In the genomic region with DNA sequence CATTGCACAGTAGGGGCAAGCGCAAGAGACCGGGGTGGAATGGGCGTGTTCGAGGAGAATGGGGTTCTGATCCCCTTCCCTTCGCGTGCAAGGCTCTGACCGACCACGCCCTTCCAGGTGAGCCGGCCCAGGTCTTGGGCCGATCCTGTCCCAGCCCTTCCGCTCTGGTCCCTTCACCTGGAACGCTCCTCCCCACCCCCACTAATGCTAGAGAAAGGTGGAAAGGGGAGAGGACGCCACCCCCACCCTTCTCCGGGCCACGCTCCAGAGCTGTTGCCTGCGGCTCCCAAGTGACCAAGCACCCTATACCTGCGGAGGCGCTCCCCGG, we compare ENCODE assay signal across 8 mouse cellular contexts. TPM values are rescaled to one million over a fixed set of nuclear protein-coding genes. Genes with fewer than 3 reads are reported as not detected.
DNase-seq lines count a peak whose midpoint lies in the region; ATAC-seq and TF ChIP-seq lines count a peak whose summit lies in the region.

No protein-coding gene starts in this region.

- no peak for TF ChIP-seq EP300 in heart, adult 2 months (IDR thresholded peaks at IDR 0.05; ENCODE audit: insufficient read depth, low read depth, low read length)

- no peak for TF ChIP-seq POLR2A in heart, adult 2 months (IDR thresholded peaks at IDR 0.05; ENCODE audit: insufficient read depth, low read depth, low read length)
- TF ChIP-seq POLR2A in bone marrow macrophage, adult 2 months (IDR thresholded peaks at IDR 0.05; ENCODE audit: borderline replicate concordance, low read depth, low read length), result no peak

- no peaks in the 10 kb centered on the region for H3K9me3 ChIP-seq in hindbrain, embryonic 16.5 days (ENCODE audit: control insufficient read depth, low read length)
- no peaks in the 10 kb centered on the region for H3K9me3 ChIP-seq in liver, embryonic 12.5 days (replicated peaks)

- WGBS in heart, adult 2 months, result 2% methylated on average over 19 of the region's 19 CpGs
- WGBS in hindbrain, embryonic 16.5 days, result 2% methylated on average over 17 of the region's 19 CpGs
- WGBS in liver, embryonic 12.5 days (ENCODE audit: insufficient replicate concordance), result 0% methylated on average over 16 of the region's 19 CpGs

- H3K27me3 ChIP-seq in heart, adult 2 months (ENCODE audit: control insufficient read depth, insufficient read depth, low read length), result no peaks in the 10 kb centered on the region
- no peaks in the 10 kb centered on the region for H3K27me3 ChIP-seq in hindbrain, embryonic 16.5 days (replicated peaks; ENCODE audit: control insufficient read depth, insufficient read depth, low read length)
- no peaks in the 10 kb centered on the region for H3K27me3 ChIP-seq in liver, embryonic 12.5 days (replicated peaks)

- no peak for DNase-seq in heart, adult 2 months
- DNase-seq in heart, postnatal 10 days, result no peak
- DNase-seq in adrenal gland, adult 8-10 months, result no peak
- no peak for DNase-seq in frontal cortex, postnatal 36 days (ENCODE audit: low spot score in 2 of 2)

- H3K27ac ChIP-seq in heart, adult 2 months, result peak overlapping the region; percentile 92
- 0 out of 2 replicates have a peak overlapping the region, but pooled peaks have one; percentile 7 for H3K27ac ChIP-seq in bone marrow macrophage, adult 2 months (ENCODE audit: insufficient read depth, low read depth, low read length)
- H3K27ac ChIP-seq in hindbrain, embryonic 16.5 days (ENCODE audit: low read depth, low read length), result peak overlapping the region; percentile 65
- peak overlapping the region; percentile 76 for H3K27ac ChIP-seq in liver, embryonic 12.5 days

- peaks cover 3% of the 10 kb centered on the region for H3K79me2 ChIP-seq in heart, adult 2 months (replicated peaks; ENCODE audit: control insufficient read depth, insufficient read depth, low read length)

- intact Hi-C loops in heart, adult 2 months (cut with DNase I), result no loop called here
- intact Hi-C loops in heart, postnatal 10 days (cut with DNase I), result no loop called here

- peak; percentile 61 for ATAC-seq in hindbrain, embryonic 16.5 days
- peak; percentile 76 for ATAC-seq in liver, embryonic 12.5 days
- ATAC-seq in monocyte, adult 5-6 weeks (replicated peaks; ENCODE audit: insufficient number of reproducible peaks, low FRiP score, low TSS enrichment, poor library complexity, severe bottlenecking), result 0 out of 2 replicates have a peak, but pooled peaks have one; percentile 0

- peak overlapping the region; percentile 72 for H3K9ac ChIP-seq in heart, adult 2 months (ENCODE audit: low read depth, low read length)
- H3K9ac ChIP-seq in hindbrain, embryonic 16.5 days (ENCODE audit: low read depth, low read length), result peak overlapping the region; percentile 81
- peak overlapping the region; percentile 86 for H3K9ac ChIP-seq in liver, embryonic 12.5 days

- no peaks in the 10 kb centered on the region for H3K36me3 ChIP-seq in heart, adult 2 months (ENCODE audit: control insufficient read depth, insufficient read depth, low read length)
- peaks cover 20% of the 10 kb centered on the region for H3K36me3 ChIP-seq in hindbrain, embryonic 16.5 days (ENCODE audit: control insufficient read depth, insufficient read depth, low read length)
- H3K36me3 ChIP-seq in liver, embryonic 12.5 days, result peaks cover 40% of the 10 kb centered on the region

- H3K4me3 ChIP-seq in heart, adult 2 months, result peak overlapping the region; percentile 97
- peak overlapping the region; percentile 71 for H3K4me3 ChIP-seq in bone marrow macrophage, adult 2 months (ENCODE audit: insufficient read depth, low read length)
- H3K4me3 ChIP-seq in hindbrain, embryonic 16.5 days (ENCODE audit: low read length), result peak overlapping the region; percentile 73
- H3K4me3 ChIP-seq in liver, embryonic 12.5 days, result peak overlapping the region; percentile 86

- H3K4me2 ChIP-seq in hindbrain, embryonic 16.5 days (ENCODE audit: low read length), result peak overlapping the region; percentile 75
- peak overlapping the region; percentile 95 for H3K4me2 ChIP-seq in liver, embryonic 12.5 days

- H3K4me1 ChIP-seq in heart, adult 2 months (ENCODE audit: control insufficient read depth, insufficient read depth, low read length), result peaks cover 4% of the 10 kb centered on the region; the same call in 1 of the 2 replicates
- peaks cover 31% of the 10 kb centered on the region for H3K4me1 ChIP-seq in bone marrow macrophage, adult 2 months (ENCODE audit: control insufficient read depth, insufficient read depth, low read length)
- peaks cover 12% of the 10 kb centered on the region for H3K4me1 ChIP-seq in hindbrain, embryonic 16.5 days (ENCODE audit: control insufficient read depth, insufficient read depth, low read depth, low read length)
- H3K4me1 ChIP-seq in liver, embryonic 12.5 days, result peaks cover 61% of the 10 kb centered on the region

- no peak for TF ChIP-seq CTCF in heart, adult 2 months (IDR thresholded peaks at IDR 0.05)
- no peak for TF ChIP-seq CTCF in bone marrow macrophage, adult 2 months (IDR thresholded peaks at IDR 0.05; ENCODE audit: low read depth, low read length)

RNA-seq across cellular contexts. Expression of a gene that starts 0.4 kb away (rescaled TPM):
- total RNA-seq in heart, adult 2 months (2021), result 10 to 100 TPM; 16.4 to 17.4 TPM
- 41.9 and 45.7 TPM in 2 replicates for polyA plus RNA-seq in heart, adult 2 months (2012; rRNA removed)
- 10 to 100 TPM; 28.0 to 28.6 TPM for total RNA-seq in heart, postnatal 10 days (2021)
- polyA plus RNA-seq in bone marrow macrophage, adult 2 months (2012; ENCODE audit: insufficient read depth, insufficient read length, missing spikeins), result 40.4 and 46.1 TPM in 2 replicates
- 101 and 106 TPM in 2 replicates for polyA plus RNA-seq in hindbrain, embryonic 16.5 days (2015; fragmentation: Nextera tagmentation; extraction: Ambion mirVana)
- 29.9 and 35.8 TPM in 2 replicates for polyA plus RNA-seq in liver, embryonic 12.5 days (2016; fragmentation: Nextera tagmentation; extraction: Ambion mirVana)
- total RNA-seq in monocyte, adult 5-6 weeks (2017), result 32.4 to 35.5 TPM (median 34.3 TPM) in 3 replicates
- total RNA-seq in adrenal gland, adult 8-10 months (2022), result 10 to 100 TPM; 28.5 to 44.8 (median 43.0) TPM

RNA-seq across cellular contexts. Expression of a gene that starts 10.4 kb away (rescaled TPM):
- 10 to 100 TPM in 1 of 2 experiments, 1 to 10 TPM in 1; 9.7 to 12.0 TPM for total RNA-seq in heart, adult 2 months (2021)
- polyA plus RNA-seq in heart, adult 2 months (2012; rRNA removed), result 31.4 and 33.1 TPM in 2 replicates
- total RNA-seq in heart, postnatal 10 days (2021), result 10 to 100 TPM; 20.7 to 21.4 TPM
- 28.1 and 38.1 TPM in 2 replicates for polyA plus RNA-seq in bone marrow macrophage, adult 2 months (2012; ENCODE audit: insufficient read depth, insufficient read length, missing spikeins)
- 42.7 and 47.9 TPM in 2 replicates for polyA plus RNA-seq in hindbrain, embryonic 16.5 days (2015; fragmentation: Nextera tagmentation; extraction: Ambion mirVana)
- 199 and 207 TPM in 2 replicates for polyA plus RNA-seq in liver, embryonic 12.5 days (2016; fragmentation: Nextera tagmentation; extraction: Ambion mirVana)
- 9.2 to 14.2 TPM (median 11.1 TPM) in 3 replicates for total RNA-seq in monocyte, adult 5-6 weeks (2017)
- 10 to 100 TPM; 39.7 to 86.2 (median 65.6) TPM for total RNA-seq in adrenal gland, adult 8-10 months (2022)

RNA-seq across cellular contexts. Expression of a gene that starts 17.3 kb away (rescaled TPM):
- 10 to 100 TPM; 19.9 to 20.1 TPM for total RNA-seq in heart, adult 2 months (2021)
- 31.7 and 37.9 TPM in 2 replicates for polyA plus RNA-seq in heart, adult 2 months (2012; rRNA removed)
- 10 to 100 TPM; 20.7 to 26.8 TPM for total RNA-seq in heart, postnatal 10 days (2021)
- 45.1 and 53.8 TPM in 2 replicates for polyA plus RNA-seq in bone marrow macrophage, adult 2 months (2012; ENCODE audit: insufficient read depth, insufficient read length, missing spikeins)
- polyA plus RNA-seq in hindbrain, embryonic 16.5 days (2015; fragmentation: Nextera tagmentation; extraction: Ambion mirVana), result 92.3 and 101 TPM in 2 replicates
- polyA plus RNA-seq in liver, embryonic 12.5 days (2016; fragmentation: Nextera tagmentation; extraction: Ambion mirVana), result 36.2 and 38.6 TPM in 2 replicates
- 8.1 to 12.6 TPM (median 11.2 TPM) in 3 replicates for total RNA-seq in monocyte, adult 5-6 weeks (2017)
- total RNA-seq in adrenal gland, adult 8-10 months (2022), result 10 to 100 TPM; 39.3 to 64.7 (median 52.0) TPM

RNA-seq across cellular contexts. Expression of a gene that starts 19.3 kb away (rescaled TPM):
- 1,000 to 10,000 TPM; 1,369 to 1,610 TPM for total RNA-seq in heart, adult 2 months (2021)
- polyA plus RNA-seq in heart, adult 2 months (2012; rRNA removed), result 997 and 1,250 TPM in 2 replicates
- 1,000 to 10,000 TPM; 1,054 to 1,076 TPM for total RNA-seq in heart, postnatal 10 days (2021)
- polyA plus RNA-seq in bone marrow macrophage, adult 2 months (2012; ENCODE audit: insufficient read depth, insufficient read length, missing spikeins), result 122 and 131 TPM in 2 replicates
- 262 and 280 TPM in 2 replicates for polyA plus RNA-seq in hindbrain, embryonic 16.5 days (2015; fragmentation: Nextera tagmentation; extraction: Ambion mirVana)
- polyA plus RNA-seq in liver, embryonic 12.5 days (2016; fragmentation: Nextera tagmentation; extraction: Ambion mirVana), result 160 and 167 TPM in 2 replicates
- total RNA-seq in monocyte, adult 5-6 weeks (2017), result 172 to 231 TPM (median 231 TPM) in 3 replicates
- total RNA-seq in adrenal gland, adult 8-10 months (2022), result 100 to 1,000 TPM; 609 to 713 (median 672) TPM

RNA-seq across cellular contexts. Expression of a gene that starts 20.3 kb away (rescaled TPM):
- total RNA-seq in heart, adult 2 months (2021), result 1 to 10 TPM in 1 of 2 experiments, under 1 TPM in 1; 0.29 to 1.5 TPM
- polyA plus RNA-seq in heart, adult 2 months (2012; rRNA removed), result 0.92 and 0.94 TPM in 2 replicates
- total RNA-seq in heart, postnatal 10 days (2021), result 1 to 10 TPM; 5.1 to 7.8 TPM
- 0.21 TPM in 1 of 2 replicates, not detected in the other for polyA plus RNA-seq in bone marrow macrophage, adult 2 months (2012; ENCODE audit: insufficient read depth, insufficient read length, missing spikeins)
- 6.0 and 6.6 TPM in 2 replicates for polyA plus RNA-seq in hindbrain, embryonic 16.5 days (2015; fragmentation: Nextera tagmentation; extraction: Ambion mirVana)
- 0.61 and 0.72 TPM in 2 replicates for polyA plus RNA-seq in liver, embryonic 12.5 days (2016; fragmentation: Nextera tagmentation; extraction: Ambion mirVana)
- total RNA-seq in monocyte, adult 5-6 weeks (2017), result not detected in 3 replicates
- total RNA-seq in adrenal gland, adult 8-10 months (2022), result under 1 TPM; 0.46 to 0.80 (median 0.60) TPM

Comparison
In these comparisons a context has a peak if more than half of its experiments do, and no peak if none do; other contexts are left out.
1. H3K27ac ChIP-seq: peak in every context shown above with its lines; median percentile 92 in heart, adult 2 months; 76 in liver, embryonic 12.5 days; 65 in hindbrain, embryonic 16.5 days; 7 in bone marrow macrophage, adult 2 months.
2. ATAC-seq: peak in every context shown above with its lines; median percentile 76 in liver, embryonic 12.5 days; 61 in hindbrain, embryonic 16.5 days; 0 in monocyte, adult 5-6 weeks.